Mouse (Mus musculus) embryonic facial prominence, embryonic 14.5 days (tissue): ENCODE data around the gene Ehbp1. TPM values are rescaled to one million over a fixed set of nuclear protein-coding genes. Genes with fewer than 3 reads are reported as not detected.

Experiments
- ATAC-seq: fragments of 200-750 bp; cut with Nextera tagmentation; 2 replicates; pipeline ENCODE4 v1.8.0; 2017; ENCODE audit warnings: low read depth, moderate number of reproducible peaks, moderate TSS enrichment
- DNase-seq: peaks from one replicate; pipeline ENCODE4 v3.0.0-alpha.2; 2015; ENCODE audit warnings: low spot score
- H3K27ac ChIP-seq: fragments of 300-500 bp; sonication (generic); replicated peaks from 2 replicates; pipeline ENCODE4 v1.5.1; 2014; ENCODE audit warnings: low read depth, mild to moderate bottlenecking, low read length, moderate library complexity
- H3K27me3 ChIP-seq: fragments of 300-500 bp; sonication (generic); replicated peaks from 2 replicates; pipeline ENCODE4 v1.6.1; 2014; ENCODE audit warnings: low read length; ENCODE audit not compliant: control insufficient read depth, insufficient read depth
- H3K36me3 ChIP-seq: fragments of 300-500 bp; sonication (generic); 2 replicates; pipeline ENCODE4 v1.6.1; 2014; ENCODE audit warnings: low read length, mixed read lengths; ENCODE audit not compliant: control insufficient read depth, insufficient read depth
- H3K4me1 ChIP-seq: fragments of 300-500 bp; sonication (generic); 2 replicates; pipeline ENCODE4 v1.6.1; 2014; ENCODE audit warnings: antibody characterized with exemption, low read length; ENCODE audit not compliant: control insufficient read depth, insufficient read depth
- H3K4me2 ChIP-seq: fragments of 300-500 bp; sonication (generic); 2 replicates; pipeline ENCODE4 v1.6.1; 2014; ENCODE audit warnings: low read depth, mild to moderate bottlenecking, low read length, moderate library complexity, mixed read lengths
- H3K4me3 ChIP-seq: fragments of 300-500 bp; sonication (generic); 2 replicates; pipeline ENCODE4 v1.5.1; 2014; ENCODE audit warnings: low read depth, mild to moderate bottlenecking, low read length
- H3K9ac ChIP-seq: fragments of 300-500 bp; sonication (generic); 2 replicates; pipeline ENCODE4 v1.6.1; 2014; ENCODE audit warnings: low read depth, mild to moderate bottlenecking, low read length, moderate library complexity, mixed read lengths
- H3K9me3 ChIP-seq: fragments of 300-500 bp; sonication (generic); 2 replicates; pipeline ENCODE4 v1.6.1; 2016; ENCODE audit warnings: low read length; ENCODE audit not compliant: control insufficient read depth
- WGBS: fragments of 180-500 bp; shearing (Covaris S2); extraction: QIAGEN DNeasy Blood & Tissue Kit; methylation state at CpG from one replicate; pipeline ENCODE4 v1.1.7; 2014; 5-methylcytosine and 5-hydroxymethylcytosine counted together
- polyA plus RNA-seq: library from polyadenylated mRNA; unstranded; fragments of >200 nt; fragmentation: Nextera tagmentation; extraction: Ambion mirVana; gene quantifications from 2 replicates; pipeline ENCODE4 v1.2.1, GENCODE M21; 2014

Gene Ehbp1
- polyA plus RNA-seq, 1 experiment from 2014 or later, result 13.1 TPM

DNA sequence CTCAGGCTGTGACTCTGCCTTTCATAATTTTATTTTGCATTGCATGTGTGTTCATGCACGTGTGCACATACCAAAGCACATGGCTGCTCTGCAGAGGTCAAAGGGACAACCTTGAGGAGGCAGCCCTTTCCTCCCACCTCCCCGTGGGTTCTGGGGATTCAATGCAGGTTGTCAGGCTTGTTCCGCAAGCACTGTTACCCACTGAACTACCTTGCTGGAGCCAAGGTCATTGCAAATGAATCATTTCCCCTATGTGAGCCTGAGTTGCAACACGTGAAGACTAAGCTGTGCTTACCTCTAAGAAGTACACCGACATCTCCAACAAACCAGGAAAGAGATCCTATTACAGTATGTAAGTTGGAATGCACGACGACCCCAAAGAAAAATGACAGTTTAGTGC lies 291.2 kb downstream of the Ehbp1 start:
- Histone ChIP-seq H3K27me3 (no peaks in the 10 kb centered on the region), H3K4me3 (no peak overlapping the region), H3K27ac (no peak overlapping the region), H3K9ac (no peak overlapping the region), H3K4me1 (no peaks in the 10 kb centered on the region), H3K9me3 (no peaks in the 10 kb centered on the region), H3K36me3 (peaks cover 25% of the 10 kb centered on the region), H3K4me2 (no peak overlapping the region)
- no peak for ATAC-seq
- DNase-seq, result peak; percentile 16
- WGBS, result 60% methylated on average over 7 of the region's 7 CpGs

DNA sequence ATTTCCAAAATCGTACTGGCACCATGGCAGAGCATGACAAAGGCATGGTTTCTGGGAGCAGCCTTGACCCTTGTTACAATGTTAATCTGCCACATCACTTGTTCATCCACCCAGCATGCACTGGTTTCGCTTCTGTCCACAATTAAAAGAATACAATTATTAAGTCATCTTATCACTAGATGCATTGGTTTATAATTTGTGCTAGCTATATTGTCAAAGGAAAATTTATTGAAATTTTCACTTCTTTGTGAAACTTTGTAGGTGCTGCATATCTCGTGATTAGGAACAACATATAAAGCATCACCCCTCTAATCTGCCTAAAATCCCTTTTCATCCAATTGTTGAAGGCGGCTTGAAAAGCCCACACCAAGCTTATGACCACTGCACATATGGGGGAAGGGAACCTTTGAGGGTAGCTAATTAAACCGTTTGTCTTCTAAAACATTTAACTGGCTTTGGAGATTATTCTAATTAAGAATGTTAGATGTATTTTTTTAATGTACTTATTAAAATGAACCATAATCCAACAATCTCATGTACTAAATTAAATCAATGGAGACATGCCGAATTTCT lies 302.2 kb downstream of the Ehbp1 start:
- no peak for DNase-seq
- H3K27ac ChIP-seq, result no peak overlapping the region
- no peak overlapping the region for H3K9ac ChIP-seq
- no peaks in the 10 kb centered on the region for H3K36me3 ChIP-seq
- no peaks in the 10 kb centered on the region for H3K4me1 ChIP-seq
- no peak overlapping the region for H3K4me3 ChIP-seq
- H3K4me2 ChIP-seq, result no peak overlapping the region
- 78% methylated on average over 6 of the region's 6 CpGs for WGBS
- ATAC-seq, result no peak
- no peaks in the 10 kb centered on the region for H3K27me3 ChIP-seq
- H3K9me3 ChIP-seq, result no peaks in the 10 kb centered on the region

DNA sequence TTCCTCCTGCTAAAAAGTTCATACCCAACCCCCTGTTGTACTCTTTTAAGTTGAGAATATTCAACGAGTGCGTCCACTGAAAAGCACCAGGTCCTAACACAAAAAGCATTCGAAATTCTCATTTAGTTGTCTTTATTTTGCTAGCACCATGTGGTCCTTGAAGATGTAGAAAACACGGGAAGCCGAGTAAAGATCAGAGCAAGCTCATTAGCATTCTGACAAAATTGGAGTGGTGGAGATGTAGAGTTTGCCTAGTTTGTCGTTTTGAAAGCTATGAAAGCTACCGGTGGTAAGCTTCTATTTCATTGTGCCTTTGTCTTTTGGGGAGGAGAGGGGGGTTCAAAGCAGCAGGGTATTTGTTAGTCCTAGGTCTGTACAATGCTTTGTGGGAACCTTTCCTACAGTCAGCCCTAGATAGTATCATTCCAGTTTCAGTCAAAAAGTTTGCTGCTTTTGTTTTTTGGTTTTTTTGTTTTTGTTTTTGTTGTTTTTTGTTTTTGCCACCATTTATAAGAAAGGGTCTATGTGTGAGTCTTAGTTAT lies 307.5 kb downstream of the Ehbp1 start:
- H3K9me3 ChIP-seq, result no peaks in the 10 kb centered on the region
- ATAC-seq, result no peak
- DNase-seq, result no peak
- WGBS, result 40% methylated on average over 7 of the region's 7 CpGs
- H3K4me1 ChIP-seq, result no peaks in the 10 kb centered on the region
- no peak overlapping the region for H3K4me2 ChIP-seq
- no peak overlapping the region for H3K4me3 ChIP-seq
- H3K27ac ChIP-seq, result no peak overlapping the region
- H3K27me3 ChIP-seq, result no peaks in the 10 kb centered on the region
- H3K9ac ChIP-seq, result no peak overlapping the region
- no peaks in the 10 kb centered on the region for H3K36me3 ChIP-seq

- no peaks in the 10 kb centered on the region for H3K27me3 ChIP-seq
- no peak overlapping the region for H3K4me3 ChIP-seq
- no peak overlapping the region for H3K27ac ChIP-seq
- no peak overlapping the region for H3K9ac ChIP-seq
- H3K4me1 ChIP-seq, result no peaks in the 10 kb centered on the region
- no peak overlapping the region for H3K4me2 ChIP-seq
- no peaks in the 10 kb centered on the region for H3K9me3 ChIP-seq
- no peak for DNase-seq
- H3K36me3 ChIP-seq, result no peaks in the 10 kb centered on the region
- WGBS, result 93% methylated on average over 3 of the region's 3 CpGs
- ATAC-seq, result no peak
Observed at GRCm38 (mm10) chr11:22033582-22033981, 308.5 kb downstream of the Ehbp1 start.

- Histone ChIP-seq H3K9ac (no peak overlapping the region), H3K27ac (no peak overlapping the region), H3K36me3 (0 out of 2 replicates have a peak, but pooled peaks cover 3% of the 10 kb centered on the region), H3K27me3 (no peaks in the 10 kb centered on the region), H3K4me1 (no peaks in the 10 kb centered on the region), H3K4me2 (no peak overlapping the region), H3K9me3 (0 out of 2 replicates have a peak, but pooled peaks cover 3% of the 10 kb centered on the region), H3K4me3 (no peak overlapping the region)
- no peak for DNase-seq
- no peak for ATAC-seq
- WGBS, result 91% methylated on average over 2 of the region's 2 CpGs
Observed at GRCm38 (mm10) chr11:22020602-22021001, 321.5 kb downstream of the Ehbp1 start.

DNA sequence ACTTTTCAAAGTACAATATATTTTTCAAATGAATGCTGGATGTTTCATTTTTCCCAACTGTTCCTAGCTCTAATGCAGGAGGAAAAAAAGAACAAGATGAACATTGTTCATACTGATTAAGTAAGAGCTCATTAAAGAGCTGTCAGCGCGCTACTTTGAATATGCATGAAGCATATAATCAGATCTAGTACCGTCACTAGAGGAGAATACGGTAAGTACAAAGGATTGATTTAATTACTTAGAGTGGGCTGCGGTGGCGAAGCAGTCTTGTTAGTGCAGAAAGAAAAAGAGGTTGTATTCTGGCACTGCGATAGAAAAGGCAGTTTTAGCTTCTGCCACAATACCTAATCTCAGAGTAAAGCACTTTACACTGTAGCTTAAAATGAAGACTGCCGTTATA lies 324.6 kb downstream of the Ehbp1 start:
- H3K36me3 ChIP-seq, result no peaks in the 10 kb centered on the region
- H3K27ac ChIP-seq, result no peak overlapping the region
- no peak overlapping the region for H3K4me2 ChIP-seq
- ATAC-seq (no peak), DNase-seq (no peak)
- 57% methylated on average over 8 of the region's 8 CpGs for WGBS
- H3K4me3 ChIP-seq, result no peak overlapping the region
- H3K27me3 ChIP-seq, result no peaks in the 10 kb centered on the region
- H3K9me3 ChIP-seq, result 0 out of 2 replicates have a peak, but pooled peaks cover 3% of the 10 kb centered on the region
- no peak overlapping the region for H3K9ac ChIP-seq
- no peaks in the 10 kb centered on the region for H3K4me1 ChIP-seq

DNA sequence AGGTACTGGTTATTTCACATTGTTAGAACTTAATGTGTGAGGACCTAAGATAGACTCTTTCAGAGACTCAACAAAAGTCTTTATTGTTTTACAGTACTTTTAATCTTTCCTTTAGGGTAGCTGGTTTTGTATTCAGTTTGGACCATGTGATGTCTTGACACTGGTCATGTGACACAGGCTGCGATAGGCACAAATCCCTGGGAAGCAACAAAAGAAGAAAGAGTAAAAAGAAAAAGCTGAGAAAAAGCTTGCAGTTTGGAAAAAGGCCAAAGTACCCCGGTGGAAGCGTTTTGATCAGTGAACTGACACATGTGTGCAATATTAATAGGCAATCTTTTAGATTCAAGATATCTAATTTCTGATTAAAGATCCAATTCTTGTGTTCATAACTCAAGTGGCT lies 325.8 kb downstream of the Ehbp1 start:
- WGBS, result 68% methylated on average over 3 of the region's 3 CpGs
- no peak overlapping the region for H3K9ac ChIP-seq
- H3K36me3 ChIP-seq, result no peaks in the 10 kb centered on the region
- DNase-seq (no peak), ATAC-seq (no peak)
- no peaks in the 10 kb centered on the region for H3K27me3 ChIP-seq
- H3K27ac ChIP-seq, result no peak overlapping the region
- H3K4me3 ChIP-seq, result no peak overlapping the region
- no peak overlapping the region for H3K4me2 ChIP-seq
- H3K9me3 ChIP-seq, result 0 out of 2 replicates have a peak, but pooled peaks cover 3% of the 10 kb centered on the region
- no peaks in the 10 kb centered on the region for H3K4me1 ChIP-seq

GRCm38 (mm10) chr11:22008817-22009216 lies 333.3 kb downstream of the Ehbp1 start:
- Histone ChIP-seq H3K27me3 (peaks cover 53% of the 10 kb centered on the region), H3K4me1 (0 out of 2 replicates have a peak, but pooled peaks cover 3% of the 10 kb centered on the region), H3K27ac (no peak overlapping the region), H3K4me2 (peak overlapping the region; percentile 41), H3K36me3 (no peaks in the 10 kb centered on the region), H3K9ac (no peak overlapping the region), H3K4me3 (peak overlapping the region; percentile 19; the same call in 1 of the 2 replicates), H3K9me3 (no peaks in the 10 kb centered on the region)
- no peak for ATAC-seq
- 27% methylated on average over 2 of the region's 2 CpGs for WGBS
- no peak for DNase-seq

DNA sequence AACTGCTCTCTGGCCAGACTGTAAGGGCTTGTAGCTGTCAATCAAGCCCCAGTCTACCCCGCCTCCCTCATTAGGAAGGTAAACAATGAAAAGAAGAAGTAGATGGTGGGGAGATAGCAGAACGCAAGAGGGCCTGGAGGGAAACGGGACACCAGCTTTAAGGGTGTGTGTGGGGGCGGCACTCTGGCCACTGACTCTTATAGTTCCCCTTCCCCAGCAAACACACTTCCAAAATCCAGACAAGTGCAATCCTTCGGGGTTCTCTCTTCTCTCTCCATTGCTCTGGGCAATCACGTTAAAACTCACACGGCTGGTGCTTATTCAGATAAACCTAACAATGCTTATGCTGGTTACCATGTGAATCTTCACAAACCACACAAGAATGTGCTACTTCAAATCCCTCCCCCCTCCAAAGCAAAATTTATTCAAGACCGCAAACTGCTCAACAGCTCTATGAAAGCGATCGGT lies 333.9 kb downstream of the Ehbp1 start:
- Histone ChIP-seq H3K36me3 (no peaks in the 10 kb centered on the region), H3K27me3 (peaks cover 53% of the 10 kb centered on the region), H3K4me1 (0 out of 2 replicates have a peak, but pooled peaks cover 3% of the 10 kb centered on the region), H3K9ac (no peak overlapping the region), H3K27ac (0 out of 2 replicates have a peak overlapping the region, but pooled peaks have one; percentile 6), H3K4me2 (peak overlapping the region; percentile 41), H3K9me3 (no peaks in the 10 kb centered on the region), H3K4me3 (peak overlapping the region; percentile 19)
- 2% methylated on average over 10 of the region's 10 CpGs for WGBS
- no peak for DNase-seq
- peak; percentile 30; the same call in 1 of the 2 replicates for ATAC-seq
